Mouse (Mus musculus): ENCODE data around the gene Gm29797.

The Gm29797 gene

GRCm38 (mm10) chr2:181673501-181673900 is 16.7 kb downstream of the Gm29797 start:
- DNase-seq (ENCODE audit: low read depth), result no peak

- DNase-seq (ENCODE audit: low read depth), result no peak
Observed at GRCm38 (mm10) chr2:181674934-181675333, 18.1 kb downstream of the Gm29797 start.

DNA sequence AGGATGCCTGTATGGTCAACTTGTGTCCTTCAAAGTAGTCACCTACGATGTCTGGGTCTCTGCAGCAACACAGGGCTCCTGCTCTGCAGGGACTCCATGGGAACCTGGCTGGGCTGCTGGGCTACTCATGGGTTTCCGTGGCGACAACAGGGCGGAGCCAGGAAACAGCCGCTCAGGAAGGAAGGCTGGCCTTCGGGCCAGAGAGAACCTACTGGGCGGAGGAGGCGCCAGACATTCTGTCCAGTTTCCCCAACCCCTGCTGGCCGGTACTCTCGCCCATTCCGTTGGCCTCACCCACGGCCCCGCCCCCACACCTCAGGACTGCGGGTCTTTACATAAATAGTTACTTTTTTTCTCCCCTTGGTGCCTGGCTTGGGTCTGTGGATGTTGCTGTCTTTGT is 18.6 kb downstream of the Gm29797 start:
- DNase-seq (ENCODE audit: low read depth), result no peak

DNA sequence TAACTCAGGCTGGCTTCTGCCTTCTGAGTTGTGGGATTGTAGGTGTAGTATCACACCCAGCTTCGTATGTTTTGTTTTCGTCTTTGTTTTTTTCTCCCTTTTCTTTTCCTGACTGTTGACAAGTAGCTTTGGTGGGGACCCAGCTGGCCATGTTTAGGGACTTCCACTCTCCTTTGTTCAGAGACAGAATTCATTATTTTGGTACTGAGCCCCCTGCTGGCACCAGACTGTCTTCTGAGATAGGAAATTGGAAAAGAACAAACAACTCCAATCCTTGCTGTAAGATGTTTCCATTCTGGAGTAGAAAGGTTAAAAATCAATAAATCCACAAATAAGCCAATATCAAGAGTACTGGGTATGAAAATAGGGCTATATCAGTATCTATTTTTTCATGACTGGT is 19.6 kb downstream of the Gm29797 start:
- DNase-seq (ENCODE audit: low read depth), result no peak

DNA sequence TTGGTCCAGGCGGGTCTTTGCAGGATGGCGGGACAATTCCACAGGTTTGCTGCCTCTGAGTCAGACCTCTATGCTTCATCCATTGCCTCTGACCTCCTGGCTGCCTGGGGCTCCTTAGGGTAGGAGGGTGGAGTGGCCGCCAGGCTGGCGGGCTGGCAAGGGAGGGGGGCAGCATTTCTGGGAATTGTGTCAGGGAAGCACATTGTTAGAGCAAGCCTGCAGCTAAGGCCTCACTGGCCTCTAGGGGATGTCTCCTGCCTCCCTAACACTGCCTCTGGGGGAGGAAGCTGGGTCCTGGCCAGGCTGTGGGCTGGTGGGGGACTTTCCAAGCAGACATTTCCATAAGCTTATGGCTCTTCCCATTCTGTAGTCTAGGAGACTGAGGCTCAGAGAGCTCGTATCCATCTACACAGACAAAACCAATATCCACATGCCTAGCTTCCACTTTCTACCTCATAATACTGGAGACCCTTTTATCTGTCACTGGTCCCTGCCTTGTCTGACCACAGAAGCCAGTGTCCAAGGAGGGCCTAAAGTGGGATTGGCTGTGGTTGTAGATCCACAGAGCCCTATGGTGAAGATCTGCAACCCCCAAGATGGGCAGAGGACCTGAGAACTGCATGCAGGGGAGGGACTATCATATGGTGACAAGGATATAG is 20.4 kb downstream of the Gm29797 start:
- DNase-seq (ENCODE audit: low read depth), result no peak

- DNase-seq (ENCODE audit: low read depth), result no peak
Observed at GRCm38 (mm10) chr2:181677755-181678098, 20.9 kb downstream of the Gm29797 start.

DNA sequence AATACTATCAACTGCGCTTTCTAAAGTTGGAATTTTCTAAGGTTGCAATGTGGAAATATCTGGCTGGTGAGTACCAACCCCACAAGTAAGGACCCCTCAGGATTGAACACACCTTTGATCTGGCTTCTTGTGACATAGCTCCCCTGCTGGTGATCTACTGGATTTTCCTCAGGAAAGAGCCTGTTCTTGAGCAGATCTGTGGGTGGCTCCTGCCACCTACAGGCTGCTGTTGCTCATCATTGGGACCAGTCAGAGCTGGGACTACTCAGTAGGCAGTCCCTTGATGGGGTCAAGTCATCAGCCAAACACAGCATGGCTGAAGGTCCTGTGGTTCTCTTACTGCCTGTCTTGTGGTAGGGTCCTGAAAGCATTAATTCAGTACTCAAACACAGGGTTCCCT is 21.9 kb downstream of the Gm29797 start:
- DNase-seq (ENCODE audit: low read depth), result peak; percentile 90

DNA sequence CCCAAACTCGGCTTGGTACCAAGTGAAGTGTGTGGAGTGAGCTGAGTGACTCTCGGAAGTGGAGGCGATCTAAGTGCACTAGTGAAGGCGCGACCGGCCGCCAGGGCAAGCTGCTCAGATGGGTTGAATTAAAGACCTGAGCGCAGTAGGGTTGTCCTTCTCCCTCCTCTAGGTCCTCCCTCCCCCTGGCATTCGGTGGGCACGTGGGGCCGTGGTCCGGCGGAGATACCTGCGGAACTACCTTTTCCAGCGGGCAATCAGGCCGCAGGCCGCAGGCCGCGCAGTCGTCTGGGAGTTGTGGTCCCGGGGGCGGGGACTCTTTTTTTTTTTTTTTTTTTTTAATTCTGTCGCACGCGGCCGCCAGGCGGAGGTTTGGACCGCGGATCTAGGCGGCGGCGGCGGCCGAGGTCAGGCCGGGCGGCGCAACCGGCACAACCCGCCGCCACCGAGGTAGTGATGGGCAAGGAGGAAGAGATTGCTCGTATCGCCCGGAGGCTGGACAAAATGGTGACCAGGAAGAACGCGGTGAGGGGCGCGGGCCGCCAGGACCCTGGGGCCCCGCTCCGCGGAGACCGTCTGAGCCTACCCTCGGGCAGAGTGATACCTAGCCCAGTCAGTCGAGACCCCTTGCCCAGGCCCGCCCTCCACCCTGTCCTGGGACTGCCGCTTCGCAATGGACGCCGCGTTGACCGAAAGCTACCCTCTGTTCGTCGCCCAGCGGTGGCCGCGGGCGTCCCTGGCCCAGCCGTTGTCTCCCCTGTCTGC is 23.3 kb downstream of the Gm29797 start, which contains the start of gene Tcea2:
Gene Tcea2, plus strand, starts transcription at position 360 of the 765 bp plus-strand sequence.
- DNase-seq (ENCODE audit: low read depth), result peak; percentile 87

DNA sequence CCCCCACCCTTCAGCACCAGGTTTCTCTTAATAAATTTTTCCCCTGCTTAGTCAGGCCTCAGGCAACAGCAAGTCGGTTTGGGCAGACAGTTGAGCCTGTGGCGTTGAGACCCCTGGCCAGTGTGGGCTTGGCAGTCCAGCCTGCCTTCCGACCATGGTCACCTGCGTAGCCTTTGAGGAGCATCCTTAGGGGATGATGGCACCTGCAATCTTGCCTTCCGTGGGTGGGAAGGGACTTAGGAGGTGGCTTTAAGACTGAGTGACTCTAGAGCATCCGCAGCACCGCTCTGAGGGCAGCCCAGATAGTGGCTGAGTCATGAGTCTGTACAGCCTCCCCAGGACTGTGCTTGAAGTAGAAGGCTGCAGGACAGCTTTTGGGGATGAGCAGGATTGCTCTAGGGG is 23.9 kb downstream of the Gm29797 start:
- peak; percentile 60 for DNase-seq (ENCODE audit: low read depth)

DNA sequence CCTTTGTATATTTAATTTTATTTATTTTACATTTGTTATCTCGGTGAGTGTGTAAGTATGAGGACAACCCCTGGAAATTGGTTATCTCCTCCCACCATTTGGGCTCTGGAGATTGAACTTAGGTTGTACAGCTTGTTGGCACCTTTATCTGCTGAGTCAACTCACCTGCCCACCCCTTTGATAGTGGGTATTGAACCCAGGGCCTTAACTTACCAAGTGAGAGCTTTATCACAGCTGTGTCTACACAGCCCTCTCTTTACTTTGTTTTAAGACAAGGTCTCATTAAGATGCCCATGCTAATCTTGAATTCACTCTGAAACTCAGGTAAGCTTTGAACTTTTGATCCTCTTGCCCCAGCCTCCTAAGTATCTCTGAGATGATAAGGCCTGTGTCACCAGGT is 25.1 kb downstream of the Gm29797 start:
- no peak for DNase-seq (ENCODE audit: low read depth)

DNA sequence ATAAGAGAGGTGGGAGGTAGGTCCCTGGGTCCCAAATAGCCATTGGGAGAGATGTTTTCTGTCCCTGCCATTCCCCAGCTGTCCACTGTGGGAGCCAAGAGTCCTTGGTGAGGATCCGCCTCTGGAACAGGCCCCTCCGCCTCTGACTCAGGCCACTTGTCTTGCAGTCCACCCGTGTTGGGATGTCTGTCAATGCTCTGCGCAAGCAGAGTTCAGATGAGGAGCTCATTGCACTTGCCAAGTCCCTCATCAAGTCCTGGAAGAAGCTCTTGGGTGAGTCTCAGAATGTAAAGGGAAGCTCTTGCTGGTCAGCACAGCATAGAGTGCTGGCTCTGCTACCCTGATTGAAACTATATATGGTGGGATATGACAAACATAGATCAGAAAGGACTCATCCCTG is 26.5 kb downstream of the Gm29797 start:
- DNase-seq (ENCODE audit: low read depth), result no peak

DNA sequence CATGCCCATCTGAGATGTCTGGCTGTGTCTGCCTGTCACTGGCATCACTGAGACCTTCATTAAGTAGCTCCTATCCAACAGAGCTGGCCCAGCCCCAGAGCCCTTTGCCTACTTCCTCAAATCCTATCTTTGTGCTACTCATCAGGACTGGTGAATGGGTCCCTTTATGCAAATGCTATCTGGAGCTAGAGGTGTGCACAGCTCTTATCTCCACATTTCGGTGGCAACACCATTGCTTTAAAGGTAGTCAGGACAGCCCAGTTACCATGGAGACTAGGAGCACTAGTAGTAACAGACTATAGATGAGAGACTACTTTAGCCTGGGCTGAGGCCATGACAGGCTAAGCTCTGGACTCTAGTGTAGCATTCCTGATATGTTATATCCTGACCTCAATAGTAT is 27.9 kb downstream of the Gm29797 start:
- no peak for DNase-seq (ENCODE audit: low read depth)

- DNase-seq (ENCODE audit: low read depth), result no peak
Observed at GRCm38 (mm10) chr2:181685686-181686085, 28.9 kb downstream of the Gm29797 start.

GRCm38 (mm10) chr2:181687586-181687985 is 30.8 kb downstream of the Gm29797 start:
- no peak for DNase-seq (ENCODE audit: low read depth)

DNA sequence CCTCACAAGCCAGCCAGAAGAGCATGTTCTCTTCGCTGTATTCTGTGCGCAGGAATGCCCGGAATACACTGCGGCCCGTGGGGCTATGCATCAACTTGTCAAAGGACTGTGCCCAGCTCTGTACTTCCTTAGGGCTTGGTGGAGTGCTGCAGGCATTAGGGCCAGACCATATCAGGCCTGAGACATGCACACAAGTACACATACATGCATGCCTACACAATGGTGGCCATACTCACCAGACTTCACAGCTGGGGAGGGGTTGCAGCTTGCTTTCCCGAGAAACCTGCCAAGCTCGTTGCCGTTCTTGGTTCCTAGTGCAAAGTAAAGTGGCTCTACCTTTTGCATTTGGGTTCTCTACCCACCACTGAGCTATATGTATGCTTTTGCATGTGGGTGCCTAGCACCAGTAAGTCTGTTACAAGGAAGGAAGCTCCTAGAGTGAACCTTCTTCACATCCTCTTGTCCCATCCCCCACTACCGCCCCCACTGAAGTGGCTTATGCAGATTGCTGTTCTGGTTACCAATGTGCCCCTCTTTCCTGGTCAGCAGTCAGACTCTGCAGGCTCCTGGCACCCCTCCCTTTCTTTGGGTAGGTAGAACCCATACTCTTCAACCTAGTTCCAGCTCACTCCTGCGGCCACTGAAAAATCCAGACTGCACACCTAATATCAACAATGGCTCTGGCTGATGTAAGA is 32.8 kb downstream of the Gm29797 start:
- no peak for DNase-seq (ENCODE audit: low read depth)

GRCm38 (mm10) chr2:181691083-181691482 is 34.2 kb downstream of the Gm29797 start:
- no peak for DNase-seq (ENCODE audit: low read depth)

DNA sequence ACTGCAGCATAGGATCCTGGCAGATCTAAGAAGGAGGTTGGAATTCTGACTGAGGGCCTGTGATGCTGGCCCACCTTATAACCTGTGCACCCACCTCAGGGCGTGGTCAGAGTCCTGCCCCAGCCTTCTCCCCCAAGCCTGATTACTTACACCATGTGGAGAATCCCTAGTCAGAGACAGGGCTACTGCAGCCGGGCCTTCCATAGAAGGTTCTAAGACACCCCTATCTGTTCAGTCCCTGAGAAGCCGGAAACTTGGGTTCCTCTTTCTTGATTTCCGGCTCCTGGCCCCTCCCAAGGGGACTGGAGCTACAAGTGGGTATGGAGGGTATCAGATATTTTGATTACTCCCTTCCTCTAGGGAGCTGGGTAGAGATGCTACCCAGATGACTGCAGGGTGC is 34.7 kb downstream of the Gm29797 start:
- DNase-seq (ENCODE audit: low read depth), result peak; percentile 61

- no peak for DNase-seq (ENCODE audit: low read depth)
Observed at GRCm38 (mm10) chr2:181692304-181692703, 35.5 kb downstream of the Gm29797 start.

GRCm38 (mm10) chr2:181693339-181694280 is 36.8 kb downstream of the Gm29797 start, which contains the start of gene Rgs19:
Rgs19 (minus strand) TSS chr2:181693977.
- DNase-seq (ENCODE audit: low read depth), result peak; percentile 92

DNA sequence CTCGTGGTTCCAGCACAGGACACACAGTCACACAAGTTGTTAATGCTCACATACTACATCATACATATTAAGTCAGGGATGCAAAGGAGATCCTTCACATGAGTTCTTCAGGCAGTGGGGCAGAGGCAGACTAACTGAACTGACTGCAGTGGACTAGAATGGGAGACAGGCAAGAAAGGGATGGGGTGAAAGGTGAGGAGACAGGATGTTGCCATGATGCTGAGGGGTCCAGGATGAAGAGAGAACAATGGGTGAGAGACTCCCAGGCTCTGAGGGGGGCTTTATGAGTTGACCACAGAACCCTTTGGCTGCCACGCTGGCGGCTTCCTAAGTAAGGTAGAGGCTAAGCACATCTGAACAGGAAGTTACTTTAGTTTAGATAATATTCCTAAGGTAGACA is 37.7 kb downstream of the Gm29797 start:
- DNase-seq (ENCODE audit: low read depth), result no peak

DNA sequence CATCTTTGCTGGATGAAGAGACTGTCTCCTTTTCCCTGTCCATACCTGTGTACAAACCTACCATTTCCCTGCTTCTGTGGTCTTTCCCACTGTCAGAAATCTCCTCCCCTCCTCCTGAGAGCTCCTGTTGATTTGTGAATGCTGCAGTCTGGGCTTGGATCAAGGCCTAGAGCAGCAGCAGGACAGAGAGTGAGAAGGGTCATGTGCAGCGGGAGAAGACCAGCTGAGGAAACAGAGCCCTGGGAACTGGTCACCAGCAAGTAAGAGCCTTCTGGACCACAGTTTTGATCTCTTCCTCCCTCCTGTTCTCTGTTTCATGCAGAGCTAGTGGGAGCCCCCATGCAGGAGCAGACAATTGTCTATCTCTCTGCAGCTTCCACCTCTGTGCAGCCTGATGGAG is 38.9 kb downstream of the Gm29797 start:
- no peak for DNase-seq (ENCODE audit: low read depth)
